Mouse (Mus musculus): ENCODE measurements around the gene Ltc4s.

Gene Ltc4s

DNA sequence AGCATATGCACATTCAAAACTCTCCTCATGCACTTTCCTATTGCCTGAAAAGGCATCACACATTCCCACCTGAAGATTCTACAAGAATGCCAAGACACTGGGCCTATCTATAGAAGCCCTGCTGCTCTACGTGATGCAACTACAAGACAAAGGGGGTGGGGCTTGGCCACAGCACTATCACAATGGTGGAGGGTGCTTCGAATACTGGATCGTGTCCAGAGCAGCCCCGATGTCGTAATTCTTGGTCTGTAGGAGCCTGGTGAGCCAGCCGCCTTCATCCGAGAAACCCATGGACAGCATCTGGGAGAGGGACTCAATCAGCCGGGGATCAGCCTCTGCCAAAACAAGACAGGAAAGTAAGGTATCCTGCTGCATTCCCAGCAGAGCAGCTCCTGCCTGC, 37.8 kb downstream of the Ltc4s start:
- no peak for DNase-seq (ENCODE audit: low spot score)

DNA sequence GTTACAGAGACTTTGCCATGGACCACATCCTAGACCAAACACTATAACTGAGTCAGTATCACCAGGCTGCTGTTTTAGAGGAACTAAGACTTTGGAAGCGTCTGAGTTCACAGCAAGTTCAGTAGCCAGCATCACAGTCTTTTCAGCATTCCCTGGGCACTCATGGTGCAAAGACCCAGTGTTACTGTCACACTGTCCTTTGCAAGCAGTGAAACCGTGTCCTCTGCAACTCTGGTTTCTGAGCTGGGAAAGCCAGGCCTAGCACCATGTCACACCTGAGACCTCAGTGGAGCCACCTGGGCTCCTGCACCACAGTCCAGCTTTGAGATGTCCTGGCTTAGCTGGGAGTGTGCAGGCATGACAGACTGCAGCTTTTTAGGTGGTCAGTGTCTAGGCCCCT, 39.5 kb downstream of the Ltc4s start:
- no peak for DNase-seq (ENCODE audit: low spot score)

DNA sequence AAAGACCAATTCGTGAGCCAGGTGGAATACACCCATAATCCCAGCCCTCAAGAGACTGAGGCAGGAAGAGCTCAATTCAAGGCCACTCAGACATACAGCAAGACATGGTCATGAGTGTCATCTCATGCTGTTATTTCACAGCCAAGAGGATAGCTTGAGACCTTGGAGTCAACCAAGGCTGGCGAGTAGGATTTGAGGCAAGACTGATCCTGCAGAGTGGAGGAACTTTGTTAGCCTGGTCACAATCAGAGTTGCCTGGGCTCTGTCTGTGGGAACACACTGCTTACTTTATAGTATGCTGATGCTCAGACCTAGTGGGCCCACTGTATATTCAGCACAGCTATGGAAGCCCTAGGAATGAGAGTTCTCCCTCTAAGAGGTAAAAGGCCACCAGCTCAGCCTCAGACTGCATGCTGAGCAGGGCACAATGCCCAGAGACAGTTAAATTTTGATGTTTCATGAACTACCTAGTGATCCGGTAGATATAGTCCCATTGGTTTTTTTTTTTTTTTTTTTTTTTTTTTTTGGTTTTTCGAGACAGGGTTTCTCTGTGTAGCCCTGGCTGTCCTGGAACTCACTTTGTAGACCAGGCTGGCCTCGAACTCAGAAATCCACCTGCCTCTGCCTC, 40.1 kb downstream of the Ltc4s start:
- no peak for DNase-seq (ENCODE audit: low spot score)

DNA sequence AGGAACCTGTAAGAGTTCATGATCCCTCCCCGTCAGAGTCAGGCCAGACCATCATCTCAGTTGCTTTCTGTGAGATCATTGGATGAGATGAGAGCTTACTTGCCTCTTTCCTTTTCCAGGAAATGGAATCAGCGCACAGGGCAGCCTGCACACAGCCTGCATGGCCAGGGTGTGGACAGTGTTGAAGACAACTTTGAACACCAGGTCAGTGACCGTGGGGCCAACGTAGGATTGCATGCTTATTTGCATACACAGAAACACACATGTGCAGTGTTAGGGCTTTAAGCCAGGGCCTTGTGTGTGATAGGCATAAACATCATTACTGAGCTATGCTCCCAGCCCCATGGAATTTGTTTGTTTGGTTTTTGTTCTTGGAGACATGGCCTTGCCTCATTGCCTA, 40.9 kb downstream of the Ltc4s start:
- DNase-seq (ENCODE audit: low spot score): no peak

DNA sequence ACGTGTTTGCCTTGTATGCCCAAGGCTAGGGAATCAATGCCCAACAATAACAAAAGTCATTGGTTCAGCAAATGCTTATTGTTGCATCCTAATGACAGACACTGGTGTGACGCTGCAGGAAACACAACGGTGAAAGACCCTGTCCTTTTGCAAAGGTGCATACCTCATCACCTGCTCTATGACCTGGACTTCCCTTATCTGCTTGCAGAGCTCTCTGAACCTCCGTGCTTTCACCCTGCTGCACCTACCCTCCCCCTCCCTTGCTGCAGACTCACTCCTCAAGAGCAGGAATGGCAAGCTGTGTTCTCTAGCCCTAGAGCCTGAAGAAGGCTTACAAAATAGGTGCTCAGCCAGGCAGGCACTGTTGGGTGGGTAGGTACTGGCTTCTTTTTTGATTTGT, 43.6 kb downstream of the Ltc4s start:
- DNase-seq (ENCODE audit: low spot score): no peak

DNA sequence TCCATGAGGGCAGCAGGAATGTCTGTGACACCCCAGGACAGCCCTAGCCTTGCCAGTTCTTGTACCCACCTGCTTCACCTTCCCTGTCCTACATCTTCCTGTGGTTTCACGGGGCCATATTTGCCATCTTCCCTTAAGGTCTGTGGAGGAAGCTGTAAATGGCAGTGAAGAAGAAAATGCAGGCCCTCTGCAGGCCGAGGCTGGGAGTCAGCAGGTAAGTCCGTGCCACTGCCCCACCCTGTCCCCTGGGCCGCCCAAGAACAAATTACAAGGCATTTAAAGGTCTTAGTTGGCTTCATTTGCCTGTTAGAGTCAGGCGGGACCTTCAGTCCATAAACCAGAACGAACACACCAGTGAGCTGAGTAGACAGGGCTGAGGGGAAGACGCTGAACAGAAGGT, 44.3 kb downstream of the Ltc4s start:
- DNase-seq (ENCODE audit: low spot score): no peak

DNA sequence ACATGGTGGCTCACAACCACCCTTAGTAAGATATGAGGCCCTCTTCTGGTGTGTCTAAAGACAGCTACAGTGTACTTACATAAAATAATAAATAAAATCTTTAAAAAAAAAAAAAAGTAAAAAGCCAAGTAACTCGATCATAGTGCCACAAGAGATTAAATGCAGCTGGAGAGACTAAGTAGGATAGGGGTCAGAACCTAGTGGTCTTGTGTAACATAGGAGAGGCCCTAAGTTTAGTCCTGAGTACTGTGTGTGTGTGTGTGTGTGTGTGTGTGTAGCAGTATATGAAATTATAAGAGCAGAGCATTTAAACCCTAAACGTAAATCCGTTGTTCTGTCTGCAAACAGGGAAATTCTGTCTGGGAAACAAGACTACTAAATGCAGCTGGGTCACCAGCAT, 46.1 kb downstream of the Ltc4s start:
- DNase-seq (ENCODE audit: low spot score): no peak

DNA sequence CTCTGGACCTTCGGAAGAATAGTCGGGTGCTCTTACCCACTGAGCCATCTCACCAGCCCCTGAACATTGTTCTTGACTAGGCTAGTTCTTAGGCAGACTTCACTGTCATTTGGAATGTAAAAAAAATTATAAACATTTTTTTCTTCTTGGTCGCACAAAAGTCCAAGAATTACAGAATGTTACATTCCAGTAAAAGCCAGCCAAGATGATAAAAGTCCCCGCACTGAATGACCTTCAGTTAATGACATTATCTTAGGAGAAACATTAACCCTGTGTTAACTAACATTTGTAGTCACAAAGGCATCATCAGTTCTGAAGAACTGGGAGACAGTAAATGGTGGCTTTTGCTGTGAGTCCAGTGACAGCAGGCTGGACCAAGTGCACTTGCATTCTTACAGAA, 48.1 kb downstream of the Ltc4s start:
- DNase-seq (ENCODE audit: low spot score): no peak

DNA sequence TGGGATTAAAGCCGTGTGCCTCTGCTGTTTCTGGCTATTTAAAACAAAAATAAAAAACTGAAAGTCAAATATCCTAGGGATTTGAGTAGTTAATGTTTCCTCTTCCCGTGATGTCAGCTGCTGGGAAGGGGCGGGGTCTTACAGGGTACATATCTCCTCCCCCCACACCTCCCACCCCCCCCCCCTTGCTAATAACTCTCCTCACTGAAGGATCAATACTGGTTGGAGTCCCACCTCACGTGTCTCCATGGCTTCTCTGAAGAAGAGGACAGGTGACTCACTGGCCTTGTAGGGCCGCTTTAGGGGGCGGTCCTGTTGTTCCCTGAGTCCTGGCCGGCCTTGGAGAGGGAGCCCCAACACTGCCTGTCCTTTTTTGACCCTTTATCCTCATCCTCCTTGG, 49.7 kb downstream of the Ltc4s start:
- DNase-seq (ENCODE audit: low spot score): no peak

Measured in urinary bladder, postnatal 14 days (tissue).